Mouse (Mus musculus) liver, postnatal 0 days (tissue): ENCODE results near the gene Ctnnb1.

ENCODE experiments used
- CTCF ChIP-seq: sonication (generic); IDR thresholded peaks from 2 replicates; pipeline ENCODE4 v1.5.1; 2016; ENCODE audit warnings: antibody characterized with exemption, low read depth
- EP300 ChIP-seq: IDR thresholded peaks from 2 replicates; pipeline ENCODE4 v1.6.1; 2016; ENCODE audit warnings: antibody characterized with exemption, low read depth, mild to moderate bottlenecking

- TF ChIP-seq CTCF = no peak
- no peak for TF ChIP-seq EP300
Measured at GRCm38 (mm10) chr9:120985524-120985923, 56.5 kb downstream of the Ctnnb1 start.
